Comparison of ENCODE assay signal across 28 mouse cellular contexts in genomic region chr10:86872121-86872520, GRCm38 (mm10).
A peak's percentile ranks its signal among the peaks of the same experiment; 100 is the strongest.
DNase-seq lines count a peak whose midpoint lies in the region; ATAC-seq and TF ChIP-seq lines count a peak whose summit lies in the region.
"Had no signal": no experiment of that assay in that cellular context is flagged by ENCODE, and none has a peak within 500 bp of the region (broad histone marks: within the 10 kb centered on the region; RNA-seq: fewer than 3 reads in every experiment).

No protein-coding gene starts in this region.

- no peak for TF ChIP-seq EP300 in lung, postnatal 0 days (IDR thresholded peaks at IDR 0.05)

- DNase-seq in gastrocnemius, adult 18-20 months (ENCODE audit: low spot score) = peak; percentile 9
- no peak for DNase-seq in gastrocnemius, adult 8-10 months (ENCODE audit: low spot score in 2 of 2)
- DNase-seq in lung, postnatal 0 days (ENCODE audit: low spot score) = no peak
- DNase-seq in lung, postnatal 4 days = no peak
- no peak for DNase-seq in adrenal gland, adult 8-10 months
- DNase-seq: adrenal gland, postnatal 10 days; cerebellum, adult 11 months; cerebellum, adult 9-10 months; cerebellum, postnatal 36 days; heart, postnatal 36 days; kidney, adult 18-20 months; kidney, postnatal 25 days; liver, embryonic 13.5 days; lung, embryonic 14.5 days; right cerebral cortex, adult 18-20 months; thymus, adult 18-20 months; thymus, postnatal 25 days had no signal

- no peaks in the 10 kb centered on the region for H3K9me3 ChIP-seq in intestine, embryonic 15.5 days
- no peaks in the 10 kb centered on the region for H3K9me3 ChIP-seq in intestine, postnatal 0 days (ENCODE audit: control insufficient read depth)
- H3K9me3 ChIP-seq in lung, postnatal 0 days (ENCODE audit: low read length) = no peaks in the 10 kb centered on the region
- H3K9me3 ChIP-seq: forebrain, embryonic 13.5 days; G1E; heart, embryonic 12.5 days; hindbrain, embryonic 13.5 days; kidney, embryonic 15.5 days; liver, embryonic 13.5 days; midbrain, embryonic 13.5 days; neural tube, embryonic 15.5 days had no signal

- TF ChIP-seq CTCF in intestine, postnatal 0 days (IDR thresholded peaks at IDR 0.05; ENCODE audit: low read depth) = no peak
- TF ChIP-seq CTCF in lung, postnatal 0 days (IDR thresholded peaks at IDR 0.05) = no peak

- H3K4me1 ChIP-seq in intestine, embryonic 15.5 days (replicated peaks) = no peaks in the 10 kb centered on the region
- H3K4me1 ChIP-seq in intestine, postnatal 0 days (replicated peaks; ENCODE audit: control insufficient read depth, insufficient read depth, low read length) = no peaks in the 10 kb centered on the region
- no peaks in the 10 kb centered on the region for H3K4me1 ChIP-seq in lung, postnatal 0 days (ENCODE audit: insufficient read depth, low read depth, low read length)
- H3K4me1 ChIP-seq: forebrain, embryonic 13.5 days; hindbrain, embryonic 13.5 days; kidney, embryonic 15.5 days; liver, embryonic 13.5 days; midbrain, embryonic 13.5 days; neural tube, embryonic 15.5 days had no signal

- no peak overlapping the region for H3K4me3 ChIP-seq in intestine, embryonic 15.5 days (replicated peaks)
- no peak overlapping the region for H3K4me3 ChIP-seq in intestine, postnatal 0 days (ENCODE audit: low read depth, low read length)
- no peak overlapping the region for H3K4me3 ChIP-seq in lung, postnatal 0 days (ENCODE audit: low read depth, low read length)
- H3K4me3 ChIP-seq: forebrain, embryonic 13.5 days; heart, embryonic 12.5 days; hindbrain, embryonic 13.5 days; kidney, embryonic 15.5 days; liver, embryonic 13.5 days; midbrain, embryonic 13.5 days; neural tube, embryonic 15.5 days had no signal

- peak; percentile 39; the same call in 1 of the 2 replicates for ATAC-seq in intestine, embryonic 15.5 days
- ATAC-seq in intestine, postnatal 0 days = no peak
- ATAC-seq in lung, postnatal 0 days = peak; percentile 46; the same call in 1 of the 2 replicates
- ATAC-seq: forebrain, embryonic 13.5 days; midbrain, embryonic 13.5 days had no signal

- no peak overlapping the region for H3K9ac ChIP-seq in intestine, embryonic 15.5 days
- no peak overlapping the region for H3K9ac ChIP-seq in intestine, postnatal 0 days (ENCODE audit: low read depth, low read length)
- no peak overlapping the region for H3K9ac ChIP-seq in lung, postnatal 0 days (replicated peaks; ENCODE audit: low read depth)
- H3K9ac ChIP-seq: forebrain, embryonic 13.5 days; heart, embryonic 12.5 days; hindbrain, embryonic 13.5 days; kidney, embryonic 15.5 days; liver, embryonic 13.5 days; lung, embryonic 14.5 days; midbrain, embryonic 13.5 days; neural tube, embryonic 15.5 days had no signal

- H3K27ac ChIP-seq in intestine, embryonic 15.5 days = no peak overlapping the region
- H3K27ac ChIP-seq in intestine, postnatal 0 days (ENCODE audit: low read depth, low read length) = no peak overlapping the region
- H3K27ac ChIP-seq in lung, postnatal 0 days (ENCODE audit: low read length) = no peak overlapping the region
- H3K27ac ChIP-seq: forebrain, embryonic 13.5 days; hindbrain, embryonic 13.5 days; kidney, embryonic 15.5 days; liver, embryonic 13.5 days; macrophage; midbrain, embryonic 13.5 days; neural tube, embryonic 15.5 days; stomach, postnatal 0 days had no signal

- no peaks in the 10 kb centered on the region for H3K36me3 ChIP-seq in intestine, embryonic 15.5 days
- H3K36me3 ChIP-seq in intestine, postnatal 0 days (ENCODE audit: control insufficient read depth, insufficient read depth) = no peaks in the 10 kb centered on the region
- no peaks in the 10 kb centered on the region for H3K36me3 ChIP-seq in lung, postnatal 0 days (ENCODE audit: insufficient read depth, low read length)
- H3K36me3 ChIP-seq: G1E; heart, embryonic 12.5 days; hindbrain, embryonic 13.5 days; kidney, embryonic 15.5 days; liver, embryonic 13.5 days; midbrain, embryonic 13.5 days; neural tube, embryonic 15.5 days had no signal

- H3K4me2 ChIP-seq in intestine, embryonic 15.5 days (replicated peaks) = no peak overlapping the region
- H3K4me2 ChIP-seq in intestine, postnatal 0 days (replicated peaks; ENCODE audit: low read depth) = no peak overlapping the region
- no peak overlapping the region for H3K4me2 ChIP-seq in lung, postnatal 0 days (replicated peaks; ENCODE audit: low read depth, low read length)
- H3K4me2 ChIP-seq: forebrain, embryonic 13.5 days; heart, embryonic 12.5 days; hindbrain, embryonic 13.5 days; kidney, embryonic 15.5 days; liver, embryonic 13.5 days; lung, embryonic 14.5 days; midbrain, embryonic 13.5 days; neural tube, embryonic 15.5 days had no signal

- no peaks in the 10 kb centered on the region for H3K27me3 ChIP-seq in intestine, embryonic 15.5 days (replicated peaks)
- H3K27me3 ChIP-seq in intestine, postnatal 0 days (replicated peaks; ENCODE audit: control insufficient read depth, insufficient read depth, low read length) = no peaks in the 10 kb centered on the region
- H3K27me3 ChIP-seq in lung, postnatal 0 days (replicated peaks; ENCODE audit: insufficient read depth, low read length) = no peaks in the 10 kb centered on the region
- H3K27me3 ChIP-seq: forebrain, embryonic 13.5 days; heart, embryonic 12.5 days; hindbrain, embryonic 13.5 days; kidney, embryonic 15.5 days; liver, embryonic 13.5 days; midbrain, embryonic 13.5 days; neural tube, embryonic 15.5 days had no signal

- 54% methylated on average over 7 of the region's 7 CpGs for WGBS in intestine, embryonic 15.5 days
- WGBS in intestine, postnatal 0 days = 51% methylated on average over 7 of the region's 7 CpGs
- WGBS in lung, postnatal 0 days = 41% methylated on average over 7 of the region's 7 CpGs
